Mouse (Mus musculus): Measurements from ENCODE around the gene Efna2. TPM values are rescaled to one million over a fixed set of nuclear protein-coding genes. Genes with fewer than 3 reads are reported as not detected.

Gene Efna2
- 7.7 and 8.5 TPM in 2 replicates for polyA plus RNA-seq (2012; rRNA removed)

DNA sequence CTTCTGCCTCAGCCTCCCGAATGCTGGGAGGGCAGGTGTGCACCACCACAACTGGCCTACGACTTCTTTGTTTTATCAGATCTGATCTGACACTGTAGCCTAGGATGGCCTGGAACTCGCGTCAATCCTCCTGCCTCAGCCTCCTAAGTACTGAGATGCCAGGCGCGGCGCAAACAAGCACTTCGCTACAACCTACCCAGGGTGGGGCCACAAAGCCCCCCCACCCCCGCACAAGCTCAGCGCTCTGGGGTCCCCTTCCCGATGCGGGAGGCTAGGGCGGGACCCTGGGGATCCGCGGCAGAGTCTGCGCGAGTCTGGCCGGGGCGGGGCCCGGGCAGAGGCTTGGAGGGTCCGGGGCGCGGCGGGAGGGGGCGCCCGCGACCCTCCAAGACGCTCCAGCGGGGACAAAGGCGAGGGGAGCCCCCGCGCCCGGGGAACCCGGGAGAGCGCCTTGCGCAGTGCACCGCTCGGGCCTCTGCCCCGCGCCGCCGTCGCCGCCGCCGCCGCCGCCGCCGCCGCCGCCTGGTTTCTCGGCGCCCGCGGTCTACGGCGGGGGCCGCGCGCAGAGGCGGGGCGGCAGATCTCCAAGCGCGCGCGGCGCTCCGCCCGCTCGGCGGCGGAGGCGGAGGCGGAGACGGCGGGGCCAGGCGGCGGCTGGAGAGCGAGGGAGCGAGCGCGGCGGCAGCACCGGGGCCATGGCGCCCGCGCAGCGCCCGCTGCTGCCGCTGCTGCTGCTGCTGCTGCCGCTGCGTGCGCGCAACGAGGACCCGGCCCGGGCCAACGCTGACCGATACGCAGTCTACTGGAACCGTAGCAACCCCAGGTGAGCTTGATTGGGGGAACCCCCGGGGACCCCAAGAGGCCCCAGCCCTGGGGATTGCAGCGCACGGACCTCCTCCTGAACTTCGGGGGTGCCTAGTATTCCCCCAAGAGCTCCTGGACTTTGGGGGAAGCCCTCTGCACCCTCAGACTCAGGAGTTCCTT, at the start of gene Efna2:
Gene Efna2 (plus strand): TSS at position 415 of the 984 bp plus-strand sequence.
- H3K27ac ChIP-seq (ENCODE audit: insufficient read depth, low read length), result peak within 1 kb of the TSS; percentile 42; the same call in 1 of the 2 replicates
- H3K4me1 ChIP-seq (ENCODE audit: control insufficient read depth, insufficient read depth, low read length), result peaks cover 7% of the 10 kb centered on the region; the same call in 1 of the 2 replicates
- no peak for TF ChIP-seq CTCF (IDR thresholded peaks at IDR 0.05; ENCODE audit: extremely low read depth, insufficient read depth, low read length)
- TF ChIP-seq POLR2A (IDR thresholded peaks at IDR 0.05; ENCODE audit: extremely low read depth, insufficient read depth, low read length), result no peak
- H3K4me3 ChIP-seq (ENCODE audit: insufficient read depth, low read length), result peak within 1 kb of the TSS; percentile 54

DNA sequence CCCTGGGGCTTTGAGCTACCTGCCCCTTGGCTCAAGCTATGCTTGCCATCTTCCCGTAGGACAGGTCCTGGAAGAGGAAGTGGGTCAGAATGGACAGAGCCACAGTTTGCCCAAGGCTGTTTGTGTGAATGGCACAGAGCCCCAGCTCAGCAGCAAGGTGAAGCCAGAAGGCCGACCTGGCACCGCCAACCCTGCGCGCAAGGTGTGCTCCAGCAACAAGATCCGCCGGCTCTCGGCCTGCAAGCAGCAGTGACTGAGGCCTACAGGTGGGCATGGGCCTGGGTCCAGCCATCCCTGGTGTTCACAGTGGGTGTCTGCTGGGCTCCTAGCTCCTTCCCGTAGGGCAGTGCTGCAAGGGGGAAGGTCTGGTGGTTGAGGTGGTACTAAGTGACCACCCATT, 49.4 kb upstream of the Efna2 start:
- TF ChIP-seq POLR2A (IDR thresholded peaks at IDR 0.05; ENCODE audit: extremely low read depth, insufficient read depth, low read length), result 0 out of 2 replicates have a peak, but pooled peaks have one; percentile 27
- no peak for TF ChIP-seq CTCF (IDR thresholded peaks at IDR 0.05; ENCODE audit: extremely low read depth, insufficient read depth, low read length)
- Histone ChIP-seq H3K4me1 (ENCODE audit: control insufficient read depth, insufficient read depth, low read length) (no peaks in the 10 kb centered on the region; the same call in 1 of the 2 replicates), H3K27ac (ENCODE audit: insufficient read depth, low read length) (no peak overlapping the region)

DNA sequence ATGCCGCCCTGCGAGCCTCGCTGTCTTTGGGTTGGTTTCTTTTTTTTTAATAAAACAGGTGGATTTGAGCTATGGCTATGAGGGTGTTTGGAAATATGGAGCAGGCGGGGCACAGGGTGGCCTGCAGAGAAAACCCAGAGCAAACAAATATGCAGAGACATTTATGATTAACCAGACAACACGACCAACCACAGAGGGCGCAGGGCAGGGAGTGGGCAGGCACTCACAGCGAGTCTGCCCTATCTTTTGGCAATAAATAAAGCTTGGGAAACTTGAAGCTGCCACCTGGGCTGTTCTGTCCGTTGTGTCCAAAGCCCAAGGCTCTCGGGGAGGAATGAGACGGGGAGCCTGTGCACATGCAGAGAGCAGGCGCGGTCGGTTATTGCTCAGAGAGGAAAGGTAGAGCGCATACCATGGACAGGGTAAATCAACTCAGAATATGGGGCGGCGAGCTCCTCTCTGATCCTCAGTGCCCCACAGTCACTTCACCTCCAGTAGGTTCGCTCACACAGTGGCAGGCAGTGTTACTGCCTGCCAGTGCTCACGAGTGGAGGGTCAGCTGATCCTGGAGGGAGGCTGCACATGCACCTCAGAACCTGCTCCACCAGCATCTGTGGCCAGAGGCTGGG, 48.8 kb upstream of the Efna2 start:
- TF ChIP-seq POLR2A (IDR thresholded peaks at IDR 0.05; ENCODE audit: extremely low read depth, insufficient read depth, low read length), result peak; percentile 32; the same call in 1 of the 2 replicates
- no peak for TF ChIP-seq CTCF (IDR thresholded peaks at IDR 0.05; ENCODE audit: extremely low read depth, insufficient read depth, low read length)
- Histone ChIP-seq H3K27ac (ENCODE audit: insufficient read depth, low read length) (no peak overlapping the region), H3K4me1 (ENCODE audit: control insufficient read depth, insufficient read depth, low read length) (no peaks in the 10 kb centered on the region; the same call in 1 of the 2 replicates), H3K4me3 (ENCODE audit: insufficient read depth, low read length) (no peak overlapping the region)

More for the DNA sequence above, 49.4 kb upstream of the Efna2 start:
- H3K4me3 ChIP-seq (ENCODE audit: insufficient read depth, low read length), result no peak overlapping the region

DNA sequence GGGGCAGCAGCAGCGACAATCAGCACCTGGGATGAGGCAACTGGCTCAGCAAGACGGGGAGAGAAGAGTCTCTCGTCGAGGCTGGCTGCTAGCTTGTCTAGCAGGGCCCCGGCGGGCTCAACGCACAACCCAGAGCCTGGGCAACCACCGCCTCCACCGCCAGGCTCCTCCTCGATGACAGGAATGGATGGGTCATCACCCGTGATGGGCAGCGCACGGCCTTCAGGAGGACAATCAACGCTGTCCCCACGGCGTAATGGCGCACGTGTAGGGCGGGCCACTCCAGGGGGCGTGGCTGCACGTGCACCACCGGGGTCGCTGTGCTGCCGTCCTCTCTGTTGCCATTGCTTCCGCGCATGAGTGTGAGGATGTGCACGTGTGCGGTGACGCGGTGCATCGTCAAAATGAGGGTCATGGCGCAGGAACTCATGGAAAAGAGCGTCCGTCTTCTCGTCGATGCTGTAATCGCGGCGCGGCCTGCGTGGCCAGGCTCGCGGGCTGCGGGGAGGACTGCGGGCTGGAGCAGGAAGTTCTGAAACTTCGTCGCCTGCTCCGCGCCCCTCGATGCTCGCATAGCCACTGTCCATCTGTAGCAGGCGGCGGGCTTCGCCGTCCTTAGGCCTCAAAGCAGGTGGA, 47.8 kb upstream of the Efna2 start:
- Histone ChIP-seq H3K4me1 (ENCODE audit: control insufficient read depth, insufficient read depth, low read length) (no peaks in the 10 kb centered on the region; the same call in 1 of the 2 replicates), H3K27ac (ENCODE audit: insufficient read depth, low read length) (no peak overlapping the region), H3K4me3 (ENCODE audit: insufficient read depth, low read length) (no peak overlapping the region)
- TF ChIP-seq POLR2A (IDR thresholded peaks at IDR 0.05; ENCODE audit: extremely low read depth, insufficient read depth, low read length) (peak; percentile 43; the same call in 1 of the 2 replicates), CTCF (IDR thresholded peaks at IDR 0.05; ENCODE audit: extremely low read depth, insufficient read depth, low read length) (no peak)

DNA sequence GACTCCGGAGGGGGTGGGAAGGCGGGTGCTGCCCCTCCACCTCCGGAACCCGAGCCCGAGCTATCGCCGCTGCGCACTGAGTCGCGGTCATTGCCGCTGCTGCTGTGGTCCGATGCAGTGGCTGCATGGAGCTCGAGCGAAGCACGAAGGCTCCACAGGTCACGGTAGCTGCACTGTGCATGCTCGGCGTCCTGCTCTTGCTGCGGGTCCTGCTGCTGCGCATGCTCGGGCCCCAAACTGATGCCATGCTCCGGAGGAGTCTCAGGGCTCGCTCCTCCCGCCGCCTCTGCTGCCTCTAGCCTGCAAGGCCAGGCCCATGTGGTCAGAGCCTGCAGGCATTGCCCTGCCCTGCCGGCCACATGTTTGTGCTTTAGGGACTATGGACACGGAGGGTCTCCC, 47.3 kb upstream of the Efna2 start:
- no peak overlapping the region for H3K27ac ChIP-seq (ENCODE audit: insufficient read depth, low read length)
- no peak overlapping the region for H3K4me3 ChIP-seq (ENCODE audit: insufficient read depth, low read length)
- no peak for TF ChIP-seq CTCF (IDR thresholded peaks at IDR 0.05; ENCODE audit: extremely low read depth, insufficient read depth, low read length)
- no peak for TF ChIP-seq POLR2A (IDR thresholded peaks at IDR 0.05; ENCODE audit: extremely low read depth, insufficient read depth, low read length)
- no peaks in the 10 kb centered on the region; the same call in 1 of the 2 replicates for H3K4me1 ChIP-seq (ENCODE audit: control insufficient read depth, insufficient read depth, low read length)

DNA sequence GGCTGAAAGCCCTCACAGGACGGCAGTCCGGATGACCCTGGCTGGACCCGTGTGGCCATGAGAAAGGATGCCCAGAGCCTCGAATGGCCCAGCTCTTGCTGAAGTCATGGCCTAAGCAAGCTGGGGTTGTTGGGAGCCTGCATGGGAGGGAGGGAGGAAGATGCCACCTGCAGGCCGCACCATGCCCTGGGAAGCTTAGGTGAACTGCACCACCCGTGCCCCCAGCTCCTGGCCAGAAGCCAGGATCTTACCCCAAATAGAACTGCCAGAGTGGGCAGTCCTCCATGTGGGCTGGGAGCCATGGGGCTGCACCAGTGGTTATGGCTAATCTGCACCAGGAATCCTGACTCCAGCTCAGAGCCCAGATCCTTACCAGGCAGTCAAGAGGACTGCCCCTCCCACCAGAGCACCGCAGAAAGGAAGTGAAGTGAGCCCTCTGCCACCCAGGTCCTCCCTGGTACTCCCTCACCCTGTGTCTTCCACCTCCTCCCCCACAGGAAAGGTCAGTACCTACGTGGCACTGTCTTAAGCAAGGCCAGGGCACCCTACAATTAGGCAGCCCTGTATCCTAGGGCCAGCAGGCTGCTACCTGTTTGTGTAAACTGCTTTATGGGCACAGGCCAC, 45.9 kb upstream of the Efna2 start:
- no peak for TF ChIP-seq POLR2A (IDR thresholded peaks at IDR 0.05; ENCODE audit: extremely low read depth, insufficient read depth, low read length)
- no peak for TF ChIP-seq CTCF (IDR thresholded peaks at IDR 0.05; ENCODE audit: extremely low read depth, insufficient read depth, low read length)
- H3K4me1 ChIP-seq (ENCODE audit: control insufficient read depth, insufficient read depth, low read length), result no peaks in the 10 kb centered on the region
- no peak overlapping the region for H3K4me3 ChIP-seq (ENCODE audit: insufficient read depth, low read length)
- no peak overlapping the region for H3K27ac ChIP-seq (ENCODE audit: insufficient read depth, low read length)

DNA sequence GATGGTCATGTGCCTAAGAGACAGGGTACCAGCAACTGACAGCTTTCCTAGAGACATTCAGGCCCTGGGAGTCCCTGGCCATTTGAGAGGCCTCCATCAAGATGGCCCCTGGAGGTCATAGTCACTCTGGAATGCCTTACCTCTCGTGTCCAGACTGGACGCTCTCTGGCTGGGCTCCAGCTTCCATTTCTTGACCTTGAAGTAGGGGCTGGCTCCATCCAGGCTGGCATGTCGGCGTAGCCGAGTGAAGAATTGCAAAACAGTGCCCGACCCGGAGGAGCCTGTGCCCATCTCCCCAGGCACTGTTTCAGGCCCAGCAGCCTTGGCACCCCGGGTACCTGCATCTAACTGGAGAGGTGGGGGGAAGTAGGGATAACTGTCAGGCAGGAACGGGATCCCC, 44.9 kb upstream of the Efna2 start:
- H3K4me3 ChIP-seq (ENCODE audit: insufficient read depth, low read length), result no peak overlapping the region
- H3K4me1 ChIP-seq (ENCODE audit: control insufficient read depth, insufficient read depth, low read length), result no peaks in the 10 kb centered on the region
- TF ChIP-seq POLR2A (IDR thresholded peaks at IDR 0.05; ENCODE audit: extremely low read depth, insufficient read depth, low read length), result no peak
- TF ChIP-seq CTCF (IDR thresholded peaks at IDR 0.05; ENCODE audit: extremely low read depth, insufficient read depth, low read length), result no peak
- no peak overlapping the region for H3K27ac ChIP-seq (ENCODE audit: insufficient read depth, low read length)

DNA sequence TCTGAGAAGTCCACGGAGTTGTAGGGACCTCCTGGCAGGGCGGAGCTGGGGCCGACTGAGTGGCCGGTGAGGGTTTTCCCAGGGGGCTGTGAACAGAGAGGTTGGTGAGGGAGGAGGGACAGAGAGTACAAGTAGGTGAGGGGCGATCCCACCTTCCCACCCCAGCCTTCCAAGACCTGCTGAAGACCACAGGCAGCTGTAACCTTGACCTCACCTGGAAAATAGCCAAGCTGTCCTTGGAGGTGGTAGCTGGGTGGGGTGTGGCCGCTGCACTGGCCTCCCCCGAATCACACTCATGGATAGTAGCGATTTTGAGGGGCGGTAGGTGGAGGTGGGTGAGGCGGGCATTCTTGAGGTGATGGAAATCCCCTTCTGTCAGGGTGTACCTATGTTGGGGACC, 44.1 kb upstream of the Efna2 start:
- Histone ChIP-seq H3K27ac (ENCODE audit: insufficient read depth, low read length) (no peak overlapping the region), H3K4me3 (ENCODE audit: insufficient read depth, low read length) (no peak overlapping the region), H3K4me1 (ENCODE audit: control insufficient read depth, insufficient read depth, low read length) (no peaks in the 10 kb centered on the region)
- TF ChIP-seq CTCF (IDR thresholded peaks at IDR 0.05; ENCODE audit: extremely low read depth, insufficient read depth, low read length) (no peak), POLR2A (IDR thresholded peaks at IDR 0.05; ENCODE audit: extremely low read depth, insufficient read depth, low read length) (no peak)

DNA sequence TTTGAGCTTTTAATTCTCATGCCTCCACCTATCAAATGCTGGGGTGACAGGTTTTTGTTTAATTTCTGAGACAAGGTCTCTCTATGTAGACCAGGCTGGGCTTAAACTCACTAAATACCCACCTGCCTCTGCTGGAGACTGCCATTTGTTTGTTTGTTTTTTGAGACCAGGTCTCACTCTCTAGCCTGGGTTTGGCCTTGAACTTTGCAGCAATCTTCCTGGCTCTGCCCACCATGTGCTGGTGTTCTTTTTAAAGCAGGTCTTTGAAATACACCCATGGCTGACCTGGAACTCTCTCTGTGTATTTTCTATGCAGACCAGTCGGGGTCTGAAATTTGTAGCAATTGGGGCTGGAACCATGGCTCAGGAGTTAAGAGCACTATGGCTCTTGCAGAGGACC, 43.6 kb upstream of the Efna2 start:
- Histone ChIP-seq H3K4me1 (ENCODE audit: control insufficient read depth, insufficient read depth, low read length) (no peaks in the 10 kb centered on the region), H3K27ac (ENCODE audit: insufficient read depth, low read length) (no peak overlapping the region), H3K4me3 (ENCODE audit: insufficient read depth, low read length) (no peak overlapping the region)
- TF ChIP-seq CTCF (IDR thresholded peaks at IDR 0.05; ENCODE audit: extremely low read depth, insufficient read depth, low read length) (no peak), POLR2A (IDR thresholded peaks at IDR 0.05; ENCODE audit: extremely low read depth, insufficient read depth, low read length) (no peak)
